Mouse (Mus musculus) left cerebral cortex, adult 9 months (tissue): ENCODE data around the gene Gm9732.
"Not testable (repeated sequence)": the region's sequence is repeated elsewhere in the genome, so short reads cannot be mapped to it uniquely, and the experiment has no call there.

Experiments used
- DNase-seq, 2 experiments: peaks; one replicate each; pipeline ENCODE4 v3.0.0; 2022; ENCODE audit warnings: low spot score in 2 of 2

Gene Gm9732

GRCm38 (mm10) chr14:43274986-43275511 is at the start of gene Gm9732:
TSS of gene Gm9732 (plus strand) at chr14:43275036.
- DNase-seq = not testable (repeated sequence)

GRCm38 (mm10) chr14:43235204-43235603 is 39.6 kb upstream of the Gm9732 start, which contains the start of gene Gm8122:
TSS of gene Gm8122 (minus strand) at chr14:43235304.
- not testable (repeated sequence) for DNase-seq

- peak in 1 of 2 experiments; percentile 30 for DNase-seq
These were observed 37.1 kb upstream of the Gm9732 start for GRCm38 (mm10) chr14:43237769-43238168.

- DNase-seq = not testable (repeated sequence)
These were observed 25.1 kb upstream of the Gm9732 start for GRCm38 (mm10) chr14:43249611-43250170.

- DNase-seq = not testable (repeated sequence)
These were observed 24.1 kb upstream of the Gm9732 start for GRCm38 (mm10) chr14:43250549-43251253.

- not testable (repeated sequence) for DNase-seq
These were observed 18.3 kb upstream of the Gm9732 start for GRCm38 (mm10) chr14:43256511-43256910.

- DNase-seq = not testable (repeated sequence)
These were observed 16.5 kb upstream of the Gm9732 start, which contains the start of gene Gm8126 for GRCm38 (mm10) chr14:43258349-43258748. TSS of gene Gm8126 (plus strand) at chr14:43258649.

- not testable (repeated sequence) for DNase-seq
These were observed 11.4 kb upstream of the Gm9732 start for GRCm38 (mm10) chr14:43263421-43263820.

- DNase-seq = peak in 1 of 2 experiments; percentile 63
These were observed 6.2 kb upstream of the Gm9732 start for GRCm38 (mm10) chr14:43268521-43269084.

- DNase-seq = not testable (repeated sequence)
These were observed 5.6 kb upstream of the Gm9732 start for GRCm38 (mm10) chr14:43269211-43269610.

- DNase-seq = not testable (repeated sequence)
These were observed 1.7 kb upstream of the Gm9732 start for GRCm38 (mm10) chr14:43273161-43273560.

GRCm38 (mm10) chr14:43275752-43276151 is 916 bp downstream of the Gm9732 start:
- not testable (repeated sequence) for DNase-seq

- not testable (repeated sequence) for DNase-seq
These were observed 2.6 kb downstream of the Gm9732 start for GRCm38 (mm10) chr14:43277468-43277867.

- DNase-seq = not testable (repeated sequence)
These were observed 3.3 kb downstream of the Gm9732 start for GRCm38 (mm10) chr14:43278146-43278545.

GRCm38 (mm10) chr14:43278681-43279080 is 3.8 kb downstream of the Gm9732 start:
- peak; percentile 64 to 86 for DNase-seq

GRCm38 (mm10) chr14:43293503-43293902 is 18.7 kb downstream of the Gm9732 start, which contains the start of gene Gm8127:
TSS of gene Gm8127 (minus strand) at chr14:43293832.
- DNase-seq = not testable (repeated sequence)

- DNase-seq = not testable (repeated sequence)
These were observed 44.7 kb downstream of the Gm9732 start for GRCm38 (mm10) chr14:43319516-43319915.

- DNase-seq = not testable (repeated sequence)
These were observed 53.8 kb downstream of the Gm9732 start for GRCm38 (mm10) chr14:43328603-43329002.

- not testable (repeated sequence) for DNase-seq
These were observed 56.6 kb downstream of the Gm9732 start for GRCm38 (mm10) chr14:43331362-43331880.

- not testable (repeated sequence) for DNase-seq
These were observed 62.8 kb downstream of the Gm9732 start for GRCm38 (mm10) chr14:43337646-43338045.

GRCm38 (mm10) chr14:43347711-43348110 is 72.9 kb downstream of the Gm9732 start, which contains the start of gene 1700001F09Rik:
TSS of gene 1700001F09Rik (minus strand) at chr14:43347811.
- not testable (repeated sequence) for DNase-seq

GRCm38 (mm10) chr14:43352944-43353343 is 78.1 kb downstream of the Gm9732 start:
- not testable (repeated sequence) for DNase-seq
